Mouse (Mus musculus) intestine, postnatal 0 days (tissue): Measurements from ENCODE around the gene Gphn. TPM values are rescaled to one million over a fixed set of nuclear protein-coding genes. Genes with fewer than 3 reads are reported as not detected.
"Not testable (repeated sequence)": the region's sequence is repeated elsewhere in the genome, so short reads cannot be mapped to it uniquely, and the experiment has no call there.

ENCODE experiments used
- ATAC-seq: fragments of 200-750 bp; cut with Nextera tagmentation; 2 replicates; pipeline ENCODE4 v1.8.0; 2017; ENCODE audit warnings: mild to moderate bottlenecking, moderate TSS enrichment, moderate library complexity
- H3K27ac ChIP-seq: fragments of 300-500 bp; sonication (generic); 2 replicates; pipeline ENCODE4 v1.5.1; 2014; ENCODE audit warnings: mild to moderate bottlenecking, low read depth, low read length, moderate library complexity
- H3K27me3 ChIP-seq: fragments of 300-500 bp; sonication (generic); replicated peaks from 2 replicates; pipeline ENCODE4 v1.6.1; 2014; ENCODE audit warnings: low read length, mixed read lengths; ENCODE audit not compliant: control insufficient read depth, insufficient read depth
- H3K36me3 ChIP-seq: fragments of 300-500 bp; sonication (generic); 2 replicates; pipeline ENCODE4 v1.6.1; 2014; ENCODE audit warnings: mild to moderate bottlenecking, moderate library complexity; ENCODE audit not compliant: control insufficient read depth, insufficient read depth
- H3K4me1 ChIP-seq: fragments of 300-500 bp; sonication (generic); replicated peaks from 2 replicates; pipeline ENCODE4 v1.6.1; 2014; ENCODE audit warnings: antibody characterized with exemption, low read length, mixed read lengths; ENCODE audit not compliant: control insufficient read depth, insufficient read depth
- H3K4me2 ChIP-seq: fragments of 300-500 bp; sonication (generic); replicated peaks from 2 replicates; pipeline ENCODE4 v1.6.1; 2014; ENCODE audit warnings: low read depth, mild to moderate bottlenecking, moderate library complexity
- H3K4me3 ChIP-seq: fragments of 300-500 bp; sonication (generic); 2 replicates; pipeline ENCODE4 v1.5.1; 2014; ENCODE audit warnings: low read depth, low read length
- H3K9ac ChIP-seq: fragments of 300-500 bp; sonication (generic); 2 replicates; pipeline ENCODE4 v1.6.1; 2014; ENCODE audit warnings: mild to moderate bottlenecking, low read depth, low read length
- H3K9me3 ChIP-seq: fragments of 300-500 bp; sonication (generic); 2 replicates; pipeline ENCODE4 v1.6.1; 2016; ENCODE audit warnings: mixed run types; ENCODE audit not compliant: control insufficient read depth
- CTCF ChIP-seq: sonication (generic); IDR thresholded peaks from 2 replicates; pipeline ENCODE4 v1.5.1; 2016; ENCODE audit warnings: low read depth, mild to moderate bottlenecking, control low read depth, antibody characterized with exemption, moderate library complexity
- WGBS: fragments of 180-500 bp; shearing (Covaris S2); extraction: QIAGEN DNeasy Blood & Tissue Kit; methylation state at CpG from one replicate; pipeline ENCODE4 v1.1.7; 2014; 5-methylcytosine and 5-hydroxymethylcytosine counted together
- polyA plus RNA-seq: library from polyadenylated mRNA; unstranded; fragments of >200 nt; fragmentation: Nextera tagmentation; extraction: Ambion mirVana; gene quantifications from 2 replicates; pipeline ENCODE4 v1.2.1, GENCODE M21; 2015

The Gphn gene
- polyA plus RNA-seq, 1 experiment from 2014 or later: 7.1 TPM

DNA sequence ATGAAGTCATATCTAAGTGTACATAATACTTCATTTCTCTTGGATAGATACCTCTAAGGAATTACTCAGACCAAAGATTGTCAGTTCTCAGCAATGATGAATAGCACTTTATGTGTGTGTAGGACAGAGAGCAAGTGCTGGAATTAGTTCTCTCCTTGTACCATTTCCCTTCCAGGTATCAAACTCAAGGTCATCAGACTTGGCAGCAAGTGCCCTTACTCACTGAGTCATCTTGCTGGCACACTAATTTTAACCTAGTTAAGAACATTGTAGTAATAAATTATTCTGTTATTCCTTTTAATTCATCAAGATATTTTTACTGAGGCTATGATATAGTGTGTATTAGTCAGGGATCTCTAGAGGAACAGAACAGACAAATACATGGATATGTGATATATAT, 88.9 kb downstream of the Gphn start:
- Histone ChIP-seq H3K27ac (no peak overlapping the region), H3K9ac (no peak overlapping the region), H3K4me1 (no peaks in the 10 kb centered on the region), H3K27me3 (no peaks in the 10 kb centered on the region), H3K9me3 (no peaks in the 10 kb centered on the region), H3K4me2 (no peak overlapping the region), H3K36me3 (no peaks in the 10 kb centered on the region), H3K4me3 (no peak overlapping the region)
- no peak for TF ChIP-seq CTCF
- ATAC-seq: no peak

- 67% methylated on average over 4 of the region's 4 CpGs for WGBS
- TF ChIP-seq CTCF: no peak
Observed at GRCm38 (mm10) chr12:78327946-78328345, 101.8 kb downstream of the Gphn start.

DNA sequence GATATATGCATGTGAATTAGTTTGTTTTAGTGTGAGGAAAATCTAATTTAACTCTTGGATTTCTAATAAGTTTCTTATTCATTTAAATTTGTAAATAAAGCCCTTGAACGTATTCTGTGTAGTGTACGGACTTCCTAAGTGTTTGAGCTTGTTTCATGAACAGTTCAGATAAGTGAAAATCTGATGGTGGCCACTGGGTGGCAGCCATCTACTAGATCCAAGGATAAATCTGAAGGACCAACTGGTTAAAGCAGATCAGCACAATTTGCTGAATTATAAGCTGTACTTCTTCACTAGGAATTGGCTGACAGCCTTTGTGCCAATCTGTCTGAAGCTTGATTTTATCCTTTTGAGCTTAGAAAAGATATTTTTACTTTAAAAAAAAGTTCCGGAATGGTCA, 105.9 kb downstream of the Gphn start:
- Histone ChIP-seq H3K4me2 (no peak overlapping the region), H3K4me1 (no peaks in the 10 kb centered on the region), H3K27me3 (no peaks in the 10 kb centered on the region), H3K4me3 (no peak overlapping the region), H3K27ac (no peak overlapping the region), H3K9me3 (no peaks in the 10 kb centered on the region), H3K36me3 (no peaks in the 10 kb centered on the region), H3K9ac (no peak overlapping the region)
- TF ChIP-seq CTCF: peak; percentile 80
- ATAC-seq: no peak
- WGBS: 47% methylated on average over 3 of the region's 3 CpGs

More at GRCm38 (mm10) chr12:78327946-78328345, 101.8 kb downstream of the Gphn start:
- no peaks in the 10 kb centered on the region for H3K36me3 ChIP-seq
- H3K27me3 ChIP-seq: no peaks in the 10 kb centered on the region
- H3K27ac ChIP-seq: no peak overlapping the region
- no peak overlapping the region for H3K4me2 ChIP-seq
- no peak for ATAC-seq
- no peak overlapping the region for H3K4me3 ChIP-seq
- no peaks in the 10 kb centered on the region for H3K9me3 ChIP-seq
- no peak overlapping the region for H3K9ac ChIP-seq
- H3K4me1 ChIP-seq: no peaks in the 10 kb centered on the region

GRCm38 (mm10) chr12:78356472-78356871, 130.3 kb downstream of the Gphn start:
- ATAC-seq: no peak
- no peak overlapping the region for H3K9ac ChIP-seq
- H3K4me1 ChIP-seq: no peaks in the 10 kb centered on the region
- H3K27me3 ChIP-seq: no peaks in the 10 kb centered on the region
- no peak overlapping the region for H3K27ac ChIP-seq
- no peak for TF ChIP-seq CTCF
- WGBS: 69% methylated on average over 2 of the region's 2 CpGs
- no peaks in the 10 kb centered on the region for H3K9me3 ChIP-seq
- H3K4me2 ChIP-seq: no peak overlapping the region
- no peak overlapping the region for H3K4me3 ChIP-seq
- no peaks in the 10 kb centered on the region for H3K36me3 ChIP-seq

- Histone ChIP-seq H3K4me3 (no peak overlapping the region), H3K36me3 (no peaks in the 10 kb centered on the region), H3K27me3 (no peaks in the 10 kb centered on the region), H3K27ac (no peak overlapping the region), H3K9ac (no peak overlapping the region), H3K9me3 (no peaks in the 10 kb centered on the region), H3K4me2 (no peak overlapping the region), H3K4me1 (no peaks in the 10 kb centered on the region)
- no peak for ATAC-seq
- TF ChIP-seq CTCF: no peak
Observed at GRCm38 (mm10) chr12:78389267-78389666, 163.1 kb downstream of the Gphn start.

DNA sequence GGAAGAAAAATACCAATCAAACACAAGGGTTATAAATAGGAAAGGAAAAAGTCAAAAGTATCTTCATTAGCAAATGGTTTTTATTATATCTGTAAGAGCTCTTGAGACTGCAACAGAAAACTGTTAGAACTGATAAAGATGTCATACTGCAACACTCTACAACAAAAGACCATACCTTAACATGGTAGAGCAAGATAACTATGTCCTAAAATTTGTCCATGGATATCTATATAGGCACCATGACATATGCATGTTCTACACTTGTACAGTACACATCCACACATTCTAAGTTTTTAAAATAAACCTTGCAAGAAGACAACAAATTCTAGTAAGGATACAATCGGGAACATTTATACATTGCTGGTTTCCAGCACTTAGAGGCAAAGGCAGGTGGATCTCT, 169.1 kb downstream of the Gphn start:
- Histone ChIP-seq H3K4me3 (no peak overlapping the region), H3K9ac (no peak overlapping the region), H3K4me1 (no peaks in the 10 kb centered on the region), H3K9me3 (no peaks in the 10 kb centered on the region), H3K4me2 (no peak overlapping the region), H3K27me3 (no peaks in the 10 kb centered on the region), H3K36me3 (no peaks in the 10 kb centered on the region), H3K27ac (no peak overlapping the region)
- no peak for TF ChIP-seq CTCF
- no peak for ATAC-seq
- WGBS: 93% methylated on average over 1 of the region's 1 CpGs

DNA sequence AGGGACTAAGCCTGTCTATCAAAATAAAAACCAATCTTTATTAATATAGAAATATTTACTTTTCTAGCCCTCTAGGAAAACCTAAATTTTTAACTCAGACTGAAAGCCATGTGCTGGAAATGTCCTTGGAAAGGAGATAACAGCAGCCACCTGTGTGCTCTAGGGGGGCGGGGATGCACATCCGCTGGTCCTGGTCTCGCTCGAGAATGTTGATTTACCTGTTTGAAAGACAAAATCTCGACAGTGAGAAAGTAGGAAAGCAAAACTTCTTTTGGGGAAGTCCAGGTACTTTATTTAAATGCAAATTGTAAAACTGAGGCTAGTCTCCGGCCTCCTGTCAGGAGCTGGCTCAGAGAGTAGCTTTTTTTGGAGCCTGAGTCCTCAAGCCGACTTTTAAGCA, 181.3 kb downstream of the Gphn start:
- not testable (repeated sequence) for H3K4me2 ChIP-seq, H3K27ac ChIP-seq, ATAC-seq, H3K4me3 ChIP-seq, H3K9ac ChIP-seq, H3K27me3 ChIP-seq, H3K36me3 ChIP-seq, H3K4me1 ChIP-seq, H3K9me3 ChIP-seq
- 51% methylated on average over 7 of the region's 7 CpGs for WGBS
